In genomic region chr11:69553341-69553721, GRCm38 (mm10) we compare ENCODE assay signal across 14 mouse cellular contexts. TPM values are rescaled to one million over a fixed set of nuclear protein-coding genes. Genes with fewer than 3 reads are reported as not detected.
DNase-seq lines count a peak whose midpoint lies in the region; ATAC-seq and TF ChIP-seq lines count a peak whose summit lies in the region.
"Had no signal": no experiment of that assay in that cellular context is flagged by ENCODE, and none has a peak within 500 bp of the region (broad histone marks: within the 10 kb centered on the region; RNA-seq: fewer than 3 reads in every experiment).

No protein-coding gene starts in this region.

- H3K4me3 ChIP-seq in forebrain, embryonic 11.5 days (ENCODE audit: low read depth, low read length) = peak overlapping the region; percentile 9; the same call in 1 of the 2 replicates
- H3K4me3 ChIP-seq in hindbrain, embryonic 15.5 days = peak overlapping the region; percentile 0; the same call in 1 of the 2 replicates
- H3K4me3 ChIP-seq in midbrain, embryonic 15.5 days = peak overlapping the region; percentile 19
- H3K4me3 ChIP-seq in cerebellum, adult 2 months (replicated peaks; ENCODE audit: insufficient read depth, low read depth, low read length) = no peak overlapping the region
- H3K4me3 ChIP-seq: liver, embryonic 15.5 days had no signal

- no peaks in the 10 kb centered on the region for H3K9me3 ChIP-seq in forebrain, embryonic 11.5 days (ENCODE audit: control insufficient read depth, low read length)
- no peaks in the 10 kb centered on the region for H3K9me3 ChIP-seq in hindbrain, embryonic 15.5 days
- no peaks in the 10 kb centered on the region for H3K9me3 ChIP-seq in midbrain, embryonic 15.5 days
- H3K9me3 ChIP-seq: liver, embryonic 15.5 days had no signal

- TF ChIP-seq POLR2A in cerebellum, adult 2 months (IDR thresholded peaks at IDR 0.05; ENCODE audit: borderline replicate concordance, insufficient read depth, low read length) = no peak

- H3K4me1 ChIP-seq in forebrain, embryonic 11.5 days (replicated peaks; ENCODE audit: control insufficient read depth, insufficient read depth, low read length) = peaks cover 37% of the 10 kb centered on the region
- H3K4me1 ChIP-seq in hindbrain, embryonic 15.5 days (replicated peaks) = peaks cover 75% of the 10 kb centered on the region
- H3K4me1 ChIP-seq in midbrain, embryonic 15.5 days = peaks cover 77% of the 10 kb centered on the region
- H3K4me1 ChIP-seq in cerebellum, adult 2 months (ENCODE audit: control insufficient read depth, insufficient read depth, low read length) = no peaks in the 10 kb centered on the region; the same call in 1 of the 2 replicates
- H3K4me1 ChIP-seq: liver, embryonic 15.5 days had no signal

- peak overlapping the region; percentile 85 for H3K27ac ChIP-seq in forebrain, embryonic 11.5 days (ENCODE audit: low read depth, low read length)
- H3K27ac ChIP-seq in hindbrain, embryonic 15.5 days (replicated peaks) = peak overlapping the region; percentile 82
- peak overlapping the region; percentile 95 for H3K27ac ChIP-seq in midbrain, embryonic 15.5 days
- no peak overlapping the region for H3K27ac ChIP-seq in cerebellum, adult 2 months (ENCODE audit: insufficient read depth, low read length)
- H3K27ac ChIP-seq: kidney, postnatal 0 days; liver, embryonic 15.5 days; macrophage had no signal

- H3K27me3 ChIP-seq in forebrain, embryonic 11.5 days (ENCODE audit: control insufficient read depth, insufficient read depth, low read length) = no peaks in the 10 kb centered on the region
- H3K27me3 ChIP-seq in hindbrain, embryonic 15.5 days = no peaks in the 10 kb centered on the region
- no peaks in the 10 kb centered on the region for H3K27me3 ChIP-seq in midbrain, embryonic 15.5 days (replicated peaks)
- H3K27me3 ChIP-seq in cerebellum, adult 2 months (ENCODE audit: control insufficient read depth, insufficient read depth, low read length) = no peaks in the 10 kb centered on the region; the same call in 1 of the 2 replicates
- H3K27me3 ChIP-seq: Patski had no signal

- ATAC-seq in forebrain, embryonic 11.5 days (replicated peaks; ENCODE audit: low FRiP score) = peak; percentile 2; the same call in 1 of the 2 replicates
- peak; percentile 13 for ATAC-seq in hindbrain, embryonic 15.5 days (ENCODE audit: low FRiP score, low read depth)
- peak; percentile 5; the same call in 1 of the 2 replicates for ATAC-seq in midbrain, embryonic 15.5 days (replicated peaks)
- ATAC-seq: Patski had no signal

- H3K4me2 ChIP-seq in forebrain, embryonic 11.5 days (ENCODE audit: low read depth, low read length, severe bottlenecking) = peak overlapping the region; percentile 46
- H3K4me2 ChIP-seq in hindbrain, embryonic 15.5 days = peak overlapping the region; percentile 47
- peak overlapping the region; percentile 46 for H3K4me2 ChIP-seq in midbrain, embryonic 15.5 days
- H3K4me2 ChIP-seq: liver, embryonic 15.5 days had no signal

- H3K36me3 ChIP-seq in forebrain, embryonic 11.5 days (ENCODE audit: control insufficient read depth, insufficient read depth, low read length) = no peaks in the 10 kb centered on the region
- H3K36me3 ChIP-seq in hindbrain, embryonic 15.5 days = no peaks in the 10 kb centered on the region
- H3K36me3 ChIP-seq in midbrain, embryonic 15.5 days (replicated peaks) = no peaks in the 10 kb centered on the region; the same call in 1 of the 2 replicates
- H3K36me3 ChIP-seq: liver, embryonic 15.5 days had no signal

- no peak for TF ChIP-seq CTCF in cerebellum, adult 2 months (IDR thresholded peaks at IDR 0.05; ENCODE audit: borderline replicate concordance, insufficient read depth, low read depth, low read length)

- 8% methylated on average over 2 of the region's 2 CpGs for WGBS in forebrain, embryonic 11.5 days
- 17% methylated on average over 2 of the region's 2 CpGs for WGBS in hindbrain, embryonic 15.5 days
- WGBS in midbrain, embryonic 15.5 days = 0% methylated on average over 2 of the region's 2 CpGs
- WGBS in cerebellum, adult 2 months = 26% methylated on average over 2 of the region's 2 CpGs

- H3K9ac ChIP-seq in forebrain, embryonic 11.5 days (ENCODE audit: low read length) = peak overlapping the region; percentile 54
- peak overlapping the region; percentile 7; the same call in 1 of the 2 replicates for H3K9ac ChIP-seq in hindbrain, embryonic 15.5 days
- H3K9ac ChIP-seq in midbrain, embryonic 15.5 days = peak overlapping the region; percentile 5
- H3K9ac ChIP-seq: liver, embryonic 15.5 days had no signal

- peak; percentile 68 for DNase-seq in embryo, embryonic 10.5 days (ENCODE audit: low spot score)
- no peak for DNase-seq in forebrain, embryonic 11.5 days (ENCODE audit: low spot score)
- DNase-seq in cerebellum, adult 2 months = no peak
- no peak for DNase-seq in cerebellum, postnatal 4 days (ENCODE audit: low spot score in 2 of 2)
- DNase-seq in cerebellum, adult 11 months = no peak
- DNase-seq in kidney, postnatal 25 days = no peak
- DNase-seq: adrenal gland, adult 8-10 months; heart, adult 11 months had no signal

RNA-seq across cellular contexts. Expression of gene Dnah2, which starts 4.4 kb away (rescaled TPM):
- polyA plus RNA-seq in forebrain, embryonic 11.5 days (2014; fragmentation: Nextera tagmentation; extraction: Ambion mirVana) = 2.1 and 2.6 TPM in 2 replicates
- 3.4 and 4.0 TPM in 2 replicates for polyA plus RNA-seq in hindbrain, embryonic 15.5 days (2015; fragmentation: Nextera tagmentation; extraction: Ambion mirVana)
- polyA plus RNA-seq in midbrain, embryonic 15.5 days (2015; fragmentation: Nextera tagmentation; extraction: Ambion mirVana) = 4.5 and 5.7 TPM in 2 replicates
- 0.55 and 0.69 TPM in 2 replicates for polyA plus RNA-seq in cerebellum, adult 2 months (2012; rRNA removed)

RNA-seq across cellular contexts. Expression of gene Efnb3, which starts 6.7 kb away (rescaled TPM):
- polyA plus RNA-seq in forebrain, embryonic 11.5 days (2014; fragmentation: Nextera tagmentation; extraction: Ambion mirVana) = 13.1 and 14.9 TPM in 2 replicates
- polyA plus RNA-seq in hindbrain, embryonic 15.5 days (2015; fragmentation: Nextera tagmentation; extraction: Ambion mirVana) = 134 and 160 TPM in 2 replicates
- 178 and 188 TPM in 2 replicates for polyA plus RNA-seq in midbrain, embryonic 15.5 days (2015; fragmentation: Nextera tagmentation; extraction: Ambion mirVana)
- polyA plus RNA-seq in cerebellum, adult 2 months (2012; rRNA removed) = 84.8 and 104 TPM in 2 replicates

RNA-seq across cellular contexts. Expression of gene Wrap53, which starts 26.7 kb away (rescaled TPM):
- polyA plus RNA-seq in forebrain, embryonic 11.5 days (2014; fragmentation: Nextera tagmentation; extraction: Ambion mirVana) = 39.3 and 44.1 TPM in 2 replicates
- 19.6 and 20.6 TPM in 2 replicates for polyA plus RNA-seq in hindbrain, embryonic 15.5 days (2015; fragmentation: Nextera tagmentation; extraction: Ambion mirVana)
- 21.4 and 23.2 TPM in 2 replicates for polyA plus RNA-seq in midbrain, embryonic 15.5 days (2015; fragmentation: Nextera tagmentation; extraction: Ambion mirVana)
- 18.6 and 18.8 TPM in 2 replicates for polyA plus RNA-seq in cerebellum, adult 2 months (2012; rRNA removed)

RNA-seq across cellular contexts. Expression of gene Trp53, which starts 26.8 kb away (rescaled TPM):
- 168 and 175 TPM in 2 replicates for polyA plus RNA-seq in forebrain, embryonic 11.5 days (2014; fragmentation: Nextera tagmentation; extraction: Ambion mirVana)
- polyA plus RNA-seq in hindbrain, embryonic 15.5 days (2015; fragmentation: Nextera tagmentation; extraction: Ambion mirVana) = 61.1 and 64.2 TPM in 2 replicates
- polyA plus RNA-seq in midbrain, embryonic 15.5 days (2015; fragmentation: Nextera tagmentation; extraction: Ambion mirVana) = 60.4 and 70.1 TPM in 2 replicates
- polyA plus RNA-seq in cerebellum, adult 2 months (2012; rRNA removed) = 34.7 and 35.6 TPM in 2 replicates

RNA-seq across cellular contexts. Expression of gene Atp1b2, which starts 52.4 kb away (rescaled TPM):
- 9.3 and 12.6 TPM in 2 replicates for polyA plus RNA-seq in forebrain, embryonic 11.5 days (2014; fragmentation: Nextera tagmentation; extraction: Ambion mirVana)
- 71.9 and 89.4 TPM in 2 replicates for polyA plus RNA-seq in hindbrain, embryonic 15.5 days (2015; fragmentation: Nextera tagmentation; extraction: Ambion mirVana)
- 60.0 and 60.9 TPM in 2 replicates for polyA plus RNA-seq in midbrain, embryonic 15.5 days (2015; fragmentation: Nextera tagmentation; extraction: Ambion mirVana)
- 890 and 950 TPM in 2 replicates for polyA plus RNA-seq in cerebellum, adult 2 months (2012; rRNA removed)
- polyA plus RNA-seq: macrophage had no signal
